Comparison of ENCODE assay signal across 8 mouse cellular contexts in genomic region chr17:87025269-87025949, GRCm38 (mm10). TPM values are rescaled to one million over a fixed set of nuclear protein-coding genes. Genes with fewer than 3 reads are reported as not detected.
DNase-seq lines count a peak whose midpoint lies in the region; ATAC-seq lines count a peak whose summit lies in the region.

Gene Pigf, minus strand, starts transcription at chr17:87025406.
Gene Cript, plus strand, starts transcription at chr17:87025550.

- H3K27ac ChIP-seq in intestine, embryonic 14.5 days (ENCODE audit: low read depth) = peak within 1 kb of the TSS; percentile 27; the same call in 1 of the 2 replicates

- peak within 1 kb of the TSS; percentile 66 for H3K9ac ChIP-seq in intestine, embryonic 14.5 days (ENCODE audit: low read length)

- DNase-seq in adrenal gland, adult 18-20 months (ENCODE audit: low spot score in 2 of 2) = peak; percentile 94 to 96
- peak; percentile 99 for DNase-seq in embryo, embryonic 11 days
- peak; percentile 96 for DNase-seq in gastrocnemius, postnatal 25 days
- peak; percentile 98 for DNase-seq in intestine, embryonic 14.5 days (ENCODE audit: low spot score)
- peak; percentile 99 for DNase-seq in left cerebral cortex, postnatal 14 days (ENCODE audit: low spot score in 2 of 2)
- peak; percentile 98 for DNase-seq in mesoderm, embryonic 11.5 days (ENCODE audit: low read depth, low spot score)
- peak; percentile 96 to 98 for DNase-seq in right cerebral cortex, postnatal 36 days (ENCODE audit: low spot score in 2 of 2)
- peak; percentile 98 for DNase-seq in yolk sac, embryonic 10.5 days (ENCODE audit: low spot score)

- peaks cover 8% of the 10 kb centered on the region; the same call in 1 of the 2 replicates for H3K4me1 ChIP-seq in intestine, embryonic 14.5 days (replicated peaks; ENCODE audit: control insufficient read depth, insufficient read depth, low read length)

- peak; percentile 100 for ATAC-seq in intestine, embryonic 14.5 days (replicated peaks; ENCODE audit: low FRiP score, low TSS enrichment, low read depth)

- peak within 1 kb of the TSS; percentile 73 for H3K4me3 ChIP-seq in intestine, embryonic 14.5 days (ENCODE audit: low read depth, low read length)

- peaks cover 4% of the 10 kb centered on the region; the same call in 1 of the 2 replicates for H3K36me3 ChIP-seq in intestine, embryonic 14.5 days (ENCODE audit: control insufficient read depth, insufficient read depth, low read length)

- no peaks in the 10 kb centered on the region for H3K27me3 ChIP-seq in intestine, embryonic 14.5 days (replicated peaks; ENCODE audit: control insufficient read depth, insufficient read depth, low read length)

- intact Hi-C loops in left cerebral cortex, postnatal 14 days (cut with DNase I) = loop anchor here (10.0 kb wide), 1 partner anchor 61 kb away; the partner anchor contains the start of gene Rhoq

- peak within 1 kb of the TSS; percentile 88 for H3K4me2 ChIP-seq in intestine, embryonic 14.5 days (ENCODE audit: low read length)

- no peaks in the 10 kb centered on the region for H3K9me3 ChIP-seq in intestine, embryonic 14.5 days (ENCODE audit: control insufficient read depth, low read length)

- WGBS in intestine, embryonic 14.5 days = under 1% methylated on average over 40 of the region's 43 CpGs

RNA-seq across cellular contexts. Expression of gene Pigf, which starts in this region (rescaled TPM):
- total RNA-seq in adrenal gland, adult 18-20 months (2021) = 10 to 100 TPM; 14.1 to 14.9 TPM
- total RNA-seq in gastrocnemius, postnatal 25 days (2021) = 1 to 10 TPM; 1.6 to 1.8 TPM
- 42.1 and 43.8 TPM in 2 replicates for polyA plus RNA-seq in intestine, embryonic 14.5 days (2014; fragmentation: Nextera tagmentation; extraction: Ambion mirVana)
- 10 to 100 TPM; 16.6 to 16.9 TPM for total RNA-seq in left cerebral cortex, postnatal 14 days (2021)

RNA-seq across cellular contexts. Expression of gene Cript, which starts in this region (rescaled TPM):
- total RNA-seq in adrenal gland, adult 18-20 months (2021) = 10 to 100 TPM; 67.8 to 69.8 TPM
- 10 to 100 TPM; 38.5 to 41.4 TPM for total RNA-seq in gastrocnemius, postnatal 25 days (2021)
- polyA plus RNA-seq in intestine, embryonic 14.5 days (2014; fragmentation: Nextera tagmentation; extraction: Ambion mirVana) = 126 and 136 TPM in 2 replicates
- total RNA-seq in left cerebral cortex, postnatal 14 days (2021) = 10 to 100 TPM; 58.6 to 61.3 TPM

Comparison
In these comparisons a context has a peak if more than half of its experiments do, and no peak if none do; other contexts are left out.
1. Peak in every context shown above with its lines: DNase-seq, ATAC-seq, H3K4me3 ChIP-seq and H3K27ac ChIP-seq.
2. RNA of gene Pigf (total RNA-seq): 16.6 to 16.9 TPM in left cerebral cortex, postnatal 14 days and 14.1 to 14.9 TPM in adrenal gland, adult 18-20 months; 1.6 to 1.8 TPM in gastrocnemius, postnatal 25 days; every median in the first group is over 4 times any median in the second.